Mouse (Mus musculus) embryonic fibroblast, embryonic 13.5 days (primary cell): Measurements from ENCODE around the gene Ric3. TPM values are rescaled to one million over a fixed set of nuclear protein-coding genes. Genes with fewer than 3 reads are reported as not detected.

Experiments used
- H3K27ac ChIP-seq: 2 replicates; pipeline ENCODE4 v1.5.1; 2012; ENCODE audit warnings: low read length, control low read depth, inconsistent platforms; ENCODE audit not compliant: insufficient read depth
- H3K4me1 ChIP-seq: 2 replicates; pipeline ENCODE4 v1.6.1; 2011; ENCODE audit warnings: low read length; ENCODE audit not compliant: control insufficient read depth, insufficient read depth
- H3K4me3 ChIP-seq: 2 replicates; pipeline ENCODE4 v1.5.1; 2011; ENCODE audit warnings: mild to moderate bottlenecking, control low read depth, low read length; ENCODE audit not compliant: insufficient read depth
- CTCF ChIP-seq: IDR thresholded peaks from 2 replicates; pipeline ENCODE4 v1.5.1; 2011; ENCODE audit warnings: mild to moderate bottlenecking, control low read depth, low read length, moderate library complexity, borderline replicate concordance; ENCODE audit not compliant: insufficient read depth
- POLR2A ChIP-seq: IDR thresholded peaks from 2 replicates; pipeline ENCODE4 v1.6.1; 2011; ENCODE audit warnings: low read depth, mild to moderate bottlenecking, control low read depth, low read length, moderate library complexity
- polyA plus RNA-seq: library from polyadenylated mRNA; stranded (reverse); fragments of >200 nt; gene quantifications from 2 replicates; pipeline ENCODE4 v1.2.4, GENCODE M21; 2011; ENCODE audit warnings: low read depth; ENCODE audit not compliant: missing spikeins, insufficient read length

The Ric3 gene
- polyA plus RNA-seq, 1 experiment = 0.93 TPM

GRCm38 (mm10) chr7:109050831-109051230 lies 32.3 kb downstream of the Ric3 start:
- no peak overlapping the region for H3K27ac ChIP-seq
- no peak overlapping the region for H3K4me3 ChIP-seq
- no peaks in the 10 kb centered on the region for H3K4me1 ChIP-seq
- TF ChIP-seq POLR2A = no peak
- TF ChIP-seq CTCF = no peak

- Histone ChIP-seq H3K4me3 (no peak overlapping the region), H3K4me1 (no peaks in the 10 kb centered on the region), H3K27ac (no peak overlapping the region)
- TF ChIP-seq POLR2A (no peak), CTCF (no peak)
Measured at GRCm38 (mm10) chr7:109045876-109046275, 37.3 kb downstream of the Ric3 start.

- Histone ChIP-seq H3K4me3 (no peak overlapping the region), H3K27ac (no peak overlapping the region), H3K4me1 (no peaks in the 10 kb centered on the region)
- TF ChIP-seq POLR2A = no peak
- TF ChIP-seq CTCF = no peak
Measured at GRCm38 (mm10) chr7:109039445-109039844, 43.7 kb downstream of the Ric3 start.

- H3K27ac ChIP-seq = no peak overlapping the region
- no peak overlapping the region for H3K4me3 ChIP-seq
- no peaks in the 10 kb centered on the region for H3K4me1 ChIP-seq
- TF ChIP-seq CTCF (no peak), POLR2A (no peak)
Measured at GRCm38 (mm10) chr7:109038987-109039386, 44.1 kb downstream of the Ric3 start.

- H3K27ac ChIP-seq = no peak overlapping the region
- H3K4me1 ChIP-seq = no peaks in the 10 kb centered on the region
- no peak overlapping the region for H3K4me3 ChIP-seq
- no peak for TF ChIP-seq CTCF
Measured at GRCm38 (mm10) chr7:109038121-109038735, 44.9 kb downstream of the Ric3 start.

GRCm38 (mm10) chr7:109032054-109032453 lies 51.1 kb downstream of the Ric3 start:
- TF ChIP-seq CTCF (no peak), POLR2A (no peak)
- no peaks in the 10 kb centered on the region for H3K4me1 ChIP-seq
- H3K4me3 ChIP-seq = no peak overlapping the region
- H3K27ac ChIP-seq = no peak overlapping the region

- H3K27ac ChIP-seq = no peak overlapping the region
- TF ChIP-seq POLR2A = no peak
- TF ChIP-seq CTCF = no peak
- no peaks in the 10 kb centered on the region for H3K4me1 ChIP-seq
- H3K4me3 ChIP-seq = no peak overlapping the region
Measured at GRCm38 (mm10) chr7:109031331-109031730, 51.8 kb downstream of the Ric3 start.

- Histone ChIP-seq H3K4me1 (no peaks in the 10 kb centered on the region), H3K27ac (no peak overlapping the region), H3K4me3 (no peak overlapping the region)
- no peak for TF ChIP-seq CTCF
- TF ChIP-seq POLR2A = no peak
Measured at GRCm38 (mm10) chr7:109029961-109030465, 53.1 kb downstream of the Ric3 start.

GRCm38 (mm10) chr7:109028204-109028603 lies 54.9 kb downstream of the Ric3 start:
- TF ChIP-seq POLR2A (no peak), CTCF (no peak)
- Histone ChIP-seq H3K4me1 (no peaks in the 10 kb centered on the region), H3K4me3 (no peak overlapping the region)

GRCm38 (mm10) chr7:109027721-109028120 lies 55.4 kb downstream of the Ric3 start:
- TF ChIP-seq CTCF = no peak
- Histone ChIP-seq H3K4me3 (no peak overlapping the region), H3K27ac (no peak overlapping the region), H3K4me1 (no peaks in the 10 kb centered on the region)

More at GRCm38 (mm10) chr7:109028204-109028603, 54.9 kb downstream of the Ric3 start:
- H3K27ac ChIP-seq = no peak overlapping the region

GRCm38 (mm10) chr7:109026976-109027375 lies 56.2 kb downstream of the Ric3 start:
- H3K27ac ChIP-seq = no peak overlapping the region
- no peaks in the 10 kb centered on the region for H3K4me1 ChIP-seq
- H3K4me3 ChIP-seq = no peak overlapping the region
- no peak for TF ChIP-seq CTCF
- TF ChIP-seq POLR2A = no peak
